Mouse (Mus musculus) lung, adult 2 months (tissue): ENCODE results near the gene Prdx6.

Source experiments
- CTCF ChIP-seq: fragments of 200-500 bp; IDR thresholded peaks from 2 replicates; pipeline ENCODE4 v1.5.1; 2011; ENCODE audit warnings: mild to moderate bottlenecking, low read length, control low read depth; ENCODE audit not compliant: insufficient read depth
- POLR2A ChIP-seq: fragments of 200-500 bp; IDR thresholded peaks from 2 replicates; pipeline ENCODE4 v1.6.1; 2011; ENCODE audit warnings: low read depth, mild to moderate bottlenecking, control low read depth, low read length, borderline replicate concordance; ENCODE audit errors: extremely low read depth

DNA sequence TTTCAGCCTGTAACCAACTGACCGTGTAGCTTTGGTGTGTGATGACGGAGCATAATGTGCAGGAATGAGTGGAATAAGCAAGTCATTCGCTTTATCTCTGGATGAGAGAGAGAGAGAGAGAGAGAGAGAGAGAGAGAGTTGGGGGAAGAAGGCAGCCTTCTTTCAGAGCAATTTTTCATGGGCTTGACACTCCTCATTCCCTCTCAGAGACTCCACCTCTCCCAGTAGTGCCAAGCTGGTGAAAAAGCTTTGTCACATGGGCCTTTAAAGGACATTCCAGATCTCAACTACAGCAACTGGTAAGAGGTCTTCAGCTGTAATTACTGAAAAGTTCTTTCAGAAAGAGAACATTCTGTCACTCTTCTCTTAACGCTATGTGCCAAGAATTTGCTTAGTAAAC is 18.3 kb upstream of the Prdx6 start:
- TF ChIP-seq CTCF (no peak), POLR2A (no peak)
